Mouse (Mus musculus) layer of hippocampus, adult 6 months (tissue): ENCODE data around the gene Chuk. TPM values are rescaled to one million over a fixed set of nuclear protein-coding genes. Genes with fewer than 3 reads are reported as not detected.

Source experiments
- long read RNA-seq, 2 experiments: library from polyadenylated mRNA; unstranded; transcript quantifications; one replicate each; pipeline ENCODE4 v2.0.0; 2019 to 2020
- polyA plus RNA-seq: library from polyadenylated mRNA; unstranded; fragments of <200 nt; fragmentation: Nextera tagmentation; gene quantifications from 2 replicates; pipeline ENCODE4 v1.2.3, GENCODE M21; 2021

Chuk gene
- 2.6 and 4.0 TPM in 2 replicates for polyA plus RNA-seq
- long read RNA-seq, experiment 1, partial matches to known transcripts: 3 of 10 reads
- long read RNA-seq, experiment 1, other reads (novel, unspliced or antisense): 3 of 10 reads
- long read RNA-seq, experiment 2, transcript Chuk-207 (16 exons, 2,337 nt): major isoform, 31 of 96 reads
- long read RNA-seq, experiment 2, transcript Chuk-201 (21 exons, 3,502 nt): minor isoform, 25 of 96 reads
- long read RNA-seq, experiment 2, transcript Chuk-202 (21 exons, 3,481 nt): minor isoform, 5 of 96 reads
- long read RNA-seq, experiment 2, partial matches to known transcripts: 21 of 96 reads
- long read RNA-seq, experiment 2, other reads (novel, unspliced or antisense): 14 of 96 reads

DNA sequence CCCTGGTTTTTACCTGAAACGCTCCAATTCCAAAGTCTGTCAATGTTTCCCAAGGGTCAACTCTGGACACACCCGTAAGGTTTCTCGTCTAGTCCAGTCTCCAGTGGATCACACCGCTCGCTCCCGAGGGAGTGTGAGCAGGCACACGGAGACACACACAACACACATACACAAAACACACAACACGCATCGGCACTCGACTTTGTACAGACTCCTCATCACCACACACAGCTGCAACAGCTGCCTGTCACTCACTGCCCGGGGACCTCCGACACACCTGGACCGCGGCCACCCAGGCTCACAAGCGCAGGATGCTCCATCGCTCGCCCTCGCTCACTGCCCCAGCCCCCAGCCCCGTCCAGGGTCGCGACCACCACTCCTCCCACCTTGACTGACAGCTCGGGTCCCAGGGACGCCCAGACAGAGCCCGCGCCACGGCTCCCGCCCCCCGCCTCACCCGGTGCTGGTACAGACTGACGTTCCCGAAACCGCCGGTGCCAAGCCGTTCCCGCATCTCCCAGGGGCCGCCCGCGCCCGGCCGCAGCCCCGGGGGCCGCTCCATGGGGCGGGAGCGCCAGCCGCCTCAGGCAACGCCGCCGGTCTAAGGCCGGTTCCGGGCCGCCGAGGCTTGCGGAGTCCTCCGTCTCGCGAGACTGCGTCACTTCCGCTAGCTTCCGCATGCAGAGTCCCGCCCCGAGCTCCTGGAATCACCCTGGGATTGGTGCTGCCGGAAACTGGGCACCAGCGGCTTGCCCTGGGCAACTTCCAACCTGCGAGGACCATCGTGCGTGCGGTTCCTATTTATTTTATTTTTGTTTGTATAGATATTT, at the start of gene Chuk:
TSS of gene Chuk (minus strand) at position 650 of the 830 bp plus-strand sequence.

DNA sequence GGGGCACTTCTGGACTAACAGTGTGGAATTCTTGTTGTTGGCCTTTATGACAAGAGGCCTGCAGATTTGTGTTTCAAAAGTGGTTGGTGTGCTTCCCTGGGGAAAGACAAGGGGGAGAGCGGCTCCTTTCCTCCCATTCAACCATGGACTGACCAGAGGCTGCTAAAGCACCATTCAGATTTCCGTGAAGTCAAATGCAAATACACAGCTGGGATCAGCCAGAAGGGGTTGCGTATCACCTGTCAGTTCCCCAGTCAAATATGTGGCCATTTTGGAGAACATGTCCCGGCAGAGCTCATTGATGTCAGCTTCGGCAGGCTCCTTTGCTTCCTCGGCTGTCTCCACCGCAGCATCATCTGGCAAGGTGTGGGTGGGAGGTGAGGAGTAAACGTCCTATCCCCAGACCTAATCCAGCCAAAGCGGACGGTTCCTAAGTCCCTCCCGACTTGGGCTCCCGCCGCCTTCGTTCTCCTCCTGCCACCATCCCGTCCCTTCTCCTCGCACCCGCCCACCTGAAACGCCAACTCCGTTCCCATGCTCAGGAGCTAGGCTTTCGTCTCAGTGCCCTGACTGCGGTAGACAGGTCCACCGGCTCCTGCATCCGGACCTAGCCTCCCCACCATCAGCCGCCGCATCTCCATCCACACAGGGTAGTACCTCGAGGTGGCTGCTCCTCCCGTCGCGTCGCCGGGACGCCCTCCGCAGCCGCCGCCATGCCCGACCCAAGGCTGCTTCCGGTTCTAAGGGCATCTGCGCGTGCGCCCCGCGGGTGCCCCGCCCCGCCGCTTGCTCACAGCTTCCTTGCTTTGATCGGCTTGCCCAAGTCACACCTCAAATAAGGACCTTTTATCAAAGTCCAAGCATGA, 38.7 kb upstream of the Chuk start, which contains the start of gene Bloc1s2:
TSS of gene Bloc1s2 (minus strand) at position 745 of the 866 bp plus-strand sequence.

GRCm38 (mm10) chr19:44135072-44135959, 28.0 kb upstream of the Chuk start, which contains the start of gene Cwf19l1:
Gene Cwf19l1, minus strand, starts transcription at chr19:44135876.

DNA sequence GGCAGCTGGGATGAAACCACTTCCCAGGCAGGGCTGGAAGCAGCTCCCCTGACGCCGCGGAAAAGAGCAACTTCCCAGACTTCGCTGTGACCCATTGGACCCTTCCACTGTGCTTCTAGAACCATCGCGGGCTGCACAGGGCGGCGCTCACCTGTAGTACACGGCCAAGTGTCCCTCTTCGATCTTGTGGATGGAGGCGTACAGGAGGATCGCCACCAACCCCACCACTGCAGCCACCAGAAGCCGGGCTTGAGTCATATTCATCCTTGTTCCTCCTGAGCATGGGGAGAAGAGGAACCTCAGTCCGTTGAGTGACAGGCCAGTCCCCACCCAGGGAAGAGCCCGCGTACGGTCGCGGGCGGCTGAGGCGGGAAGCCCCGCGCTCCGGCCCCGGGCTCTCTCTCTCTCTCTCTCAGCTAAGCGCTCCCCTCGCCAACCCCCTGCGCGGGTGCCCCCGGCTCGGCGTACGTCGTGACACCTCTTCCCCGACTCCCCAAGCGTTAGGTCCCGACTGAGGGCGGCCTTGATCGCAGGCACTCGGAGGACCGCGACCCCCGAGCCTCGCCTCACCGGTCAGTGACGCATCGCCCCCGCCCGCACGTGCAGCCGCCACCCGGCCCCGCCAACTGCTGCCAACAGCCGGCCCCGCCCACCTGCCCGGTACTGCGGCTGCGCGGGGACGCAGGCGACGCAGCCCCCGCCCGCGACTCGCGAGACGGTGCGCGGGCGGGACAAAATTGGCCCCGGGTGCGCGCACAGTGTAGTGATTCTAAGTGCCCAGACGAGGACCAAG, 38.0 kb downstream of the Chuk start, which contains the start of gene Erlin1:
TSS of gene Erlin1 (minus strand) at position 665 of the 793 bp plus-strand sequence.

GRCm38 (mm10) chr19:44028972-44029371, 78.3 kb downstream of the Chuk start, which contains the start of gene Cyp2c23:
Gene Cyp2c23, minus strand, starts transcription at chr19:44029208.

Other genes starting within 250 kb of the Chuk start
- gene Dnmbp, start 167.3 kb downstream of the Chuk start, polyA plus RNA-seq: 2.1 and 2.7 TPM in 2 replicates
- gene Cpn1, start 120.9 kb downstream of the Chuk start, polyA plus RNA-seq: 0.98 and 1.9 TPM in 2 replicates
- gene Cyp2c23, start 78.3 kb downstream of the Chuk start, polyA plus RNA-seq: not detected in 2 replicates
- 5.7 and 6.4 TPM in 2 replicates for gene Erlin1, start 37.7 kb downstream of the Chuk start, polyA plus RNA-seq
- gene Cwf19l1, start 28.4 kb upstream of the Chuk start, polyA plus RNA-seq: 19.2 and 20.2 TPM in 2 replicates
- gene Bloc1s2, start 39.0 kb upstream of the Chuk start, polyA plus RNA-seq: 75.2 and 77.5 TPM in 2 replicates
- 0.11 and 0.25 TPM in 2 replicates for gene Pkd2l1, start 85.0 kb upstream of the Chuk start, polyA plus RNA-seq
- gene Scd3, start 95.8 kb upstream of the Chuk start, polyA plus RNA-seq: 2.6 and 3.9 TPM in 2 replicates
- 135 and 172 TPM in 2 replicates for gene Scd2, start 186.2 kb upstream of the Chuk start, polyA plus RNA-seq
- gene Scd4, start 225.6 kb upstream of the Chuk start, polyA plus RNA-seq: 0.18 and 0.41 TPM in 2 replicates